Mouse (Mus musculus) midbrain, embryonic 14.5 days (tissue): ENCODE results near the gene Spg21. TPM values are rescaled to one million over a fixed set of nuclear protein-coding genes. Genes with fewer than 3 reads are reported as not detected.

ENCODE experiments used
- ATAC-seq: fragments of 200-750 bp; cut with Nextera tagmentation; 2 replicates; pipeline ENCODE4 v1.8.0; 2017; ENCODE audit warnings: moderate number of reproducible peaks, moderate library complexity; ENCODE audit not compliant: low FRiP score, low TSS enrichment
- DNase-seq: peaks from one replicate; pipeline ENCODE4 v3.0.0-alpha.2; 2015
- H3K27ac ChIP-seq: fragments of 300-500 bp; sonication (generic); replicated peaks from 2 replicates; pipeline ENCODE4 v1.5.1; 2014; ENCODE audit warnings: mild to moderate bottlenecking, low read depth, low read length, moderate library complexity
- H3K27me3 ChIP-seq: fragments of 300-500 bp; sonication (generic); 2 replicates; pipeline ENCODE4 v1.6.1; 2014; ENCODE audit warnings: low read length, control low read depth, mixed read lengths; ENCODE audit not compliant: control insufficient read depth, insufficient read depth
- H3K36me3 ChIP-seq: fragments of 300-500 bp; sonication (generic); 2 replicates; pipeline ENCODE4 v1.6.1; 2014; ENCODE audit warnings: low read length, control low read depth; ENCODE audit not compliant: control insufficient read depth, insufficient read depth
- H3K4me1 ChIP-seq: fragments of 300-500 bp; sonication (generic); 2 replicates; pipeline ENCODE4 v1.6.1; 2014; ENCODE audit warnings: mild to moderate bottlenecking, antibody characterized with exemption, low read length, control low read depth; ENCODE audit not compliant: control insufficient read depth, insufficient read depth
- H3K4me2 ChIP-seq: fragments of 300-500 bp; sonication (generic); 2 replicates; pipeline ENCODE4 v1.6.1; 2014; ENCODE audit warnings: mild to moderate bottlenecking, low read length, moderate library complexity
- H3K4me3 ChIP-seq: fragments of 300-500 bp; sonication (generic); replicated peaks from 2 replicates; pipeline ENCODE4 v1.5.1; 2014; ENCODE audit warnings: low read depth, low read length
- H3K9ac ChIP-seq: fragments of 300-500 bp; sonication (generic); replicated peaks from 2 replicates; pipeline ENCODE4 v1.6.1; 2014; ENCODE audit warnings: mild to moderate bottlenecking, low read length, moderate library complexity
- H3K9me3 ChIP-seq: fragments of 300-500 bp; sonication (generic); 2 replicates; pipeline ENCODE4 v1.6.1; 2016; ENCODE audit warnings: low read length, control low read depth, mixed read lengths; ENCODE audit not compliant: control insufficient read depth
- WGBS: fragments of 180-500 bp; shearing (Covaris S2); extraction: QIAGEN DNeasy Blood & Tissue Kit; methylation state at CpG from one replicate; pipeline ENCODE4 v1.1.7; 2014; 5-methylcytosine and 5-hydroxymethylcytosine counted together
- polyA plus RNA-seq: library from polyadenylated mRNA; unstranded; fragments of >200 nt; fragmentation: Nextera tagmentation; extraction: Ambion mirVana; gene quantifications from 2 replicates; pipeline ENCODE4 v1.2.1, GENCODE M21; 2014

Gene Spg21
- polyA plus RNA-seq, 1 experiment from 2014 or later, result 162 TPM

- DNase-seq (no peak), ATAC-seq (no peak)
- Histone ChIP-seq H3K4me3 (no peak overlapping the region), H3K4me1 (no peaks in the 10 kb centered on the region), H3K36me3 (no peaks in the 10 kb centered on the region), H3K9ac (no peak overlapping the region), H3K27ac (no peak overlapping the region), H3K27me3 (no peaks in the 10 kb centered on the region), H3K9me3 (no peaks in the 10 kb centered on the region), H3K4me2 (no peak overlapping the region)
- 83% methylated on average over 5 of the region's 5 CpGs for WGBS
Measured at GRCm38 (mm10) chr9:65430921-65431320, 29.8 kb upstream of the Spg21 start.

GRCm38 (mm10) chr9:65432236-65432635, 28.5 kb upstream of the Spg21 start:
- peaks cover 6% of the 10 kb centered on the region for H3K4me1 ChIP-seq
- H3K9me3 ChIP-seq, result no peaks in the 10 kb centered on the region
- no peaks in the 10 kb centered on the region for H3K36me3 ChIP-seq
- no peak overlapping the region for H3K4me2 ChIP-seq
- no peak overlapping the region for H3K9ac ChIP-seq
- no peak overlapping the region for H3K4me3 ChIP-seq
- peak; percentile 88 for DNase-seq
- WGBS, result 1% methylated on average over 3 of the region's 3 CpGs
- ATAC-seq, result no peak
- no peaks in the 10 kb centered on the region for H3K27me3 ChIP-seq
- no peak overlapping the region for H3K27ac ChIP-seq

GRCm38 (mm10) chr9:65434140-65434539, 26.6 kb upstream of the Spg21 start:
- DNase-seq (peak; percentile 22), ATAC-seq (no peak)
- no peaks in the 10 kb centered on the region for H3K9me3 ChIP-seq
- no peak overlapping the region for H3K4me3 ChIP-seq
- H3K4me1 ChIP-seq, result peaks cover 6% of the 10 kb centered on the region
- no peaks in the 10 kb centered on the region for H3K27me3 ChIP-seq
- no peak overlapping the region for H3K9ac ChIP-seq
- 64% methylated on average over 5 of the region's 5 CpGs for WGBS
- H3K36me3 ChIP-seq, result peaks cover under 1% of the 10 kb centered on the region; the same call in 1 of the 2 replicates
- no peak overlapping the region for H3K4me2 ChIP-seq
- no peak overlapping the region for H3K27ac ChIP-seq

GRCm38 (mm10) chr9:65435211-65435610, 25.5 kb upstream of the Spg21 start:
- ATAC-seq (no peak; the same call in 1 of the 2 replicates), DNase-seq (no peak)
- H3K9me3 ChIP-seq, result no peaks in the 10 kb centered on the region
- no peak overlapping the region for H3K27ac ChIP-seq
- H3K4me2 ChIP-seq, result peak overlapping the region; percentile 66; the same call in 1 of the 2 replicates
- no peaks in the 10 kb centered on the region for H3K27me3 ChIP-seq
- H3K4me3 ChIP-seq, result peak overlapping the region; percentile 94; the same call in 1 of the 2 replicates
- H3K36me3 ChIP-seq, result peaks cover 6% of the 10 kb centered on the region
- H3K9ac ChIP-seq, result no peak overlapping the region
- peaks cover 6% of the 10 kb centered on the region for H3K4me1 ChIP-seq
- 75% methylated on average over 4 of the region's 4 CpGs for WGBS

- peak within 1 kb of the TSS; percentile 94 for H3K4me3 ChIP-seq
- ATAC-seq, result peak; percentile 84
Measured at GRCm38 (mm10) chr9:65435671-65436301, 25.0 kb upstream of the Spg21 start, which contains the start of gene Mtfmt. TSS of gene Mtfmt (plus strand) at chr9:65435782.

GRCm38 (mm10) chr9:65444692-65445091, 16.1 kb upstream of the Spg21 start:
- H3K4me1 ChIP-seq, result no peaks in the 10 kb centered on the region

More at GRCm38 (mm10) chr9:65435671-65436301, 25.0 kb upstream of the Spg21 start, which contains the start of gene Mtfmt:
- Histone ChIP-seq H3K27ac (peak within 1 kb of the TSS; percentile 63), H3K4me1 (peaks cover 6% of the 10 kb centered on the region), H3K9ac (peak within 1 kb of the TSS; percentile 92), H3K4me2 (peak within 1 kb of the TSS; percentile 66), H3K36me3 (peaks cover 12% of the 10 kb centered on the region), H3K9me3 (no peaks in the 10 kb centered on the region), H3K27me3 (no peaks in the 10 kb centered on the region)
- peak; percentile 97 for DNase-seq
- WGBS, result under 1% methylated on average over 54 of the region's 54 CpGs

GRCm38 (mm10) chr9:65447951-65448350, 12.8 kb upstream of the Spg21 start:
- Histone ChIP-seq H3K36me3 (peaks cover 83% of the 10 kb centered on the region), H3K4me1 (no peaks in the 10 kb centered on the region), H3K9me3 (no peaks in the 10 kb centered on the region), H3K4me2 (no peak overlapping the region), H3K4me3 (no peak overlapping the region), H3K9ac (no peak overlapping the region), H3K27me3 (no peaks in the 10 kb centered on the region), H3K27ac (no peak overlapping the region)
- DNase-seq, result no peak
- WGBS, result 91% methylated on average over 6 of the region's 6 CpGs
- ATAC-seq, result no peak

More at GRCm38 (mm10) chr9:65444692-65445091, 16.1 kb upstream of the Spg21 start:
- H3K9ac ChIP-seq, result no peak overlapping the region
- no peak overlapping the region for H3K4me2 ChIP-seq
- ATAC-seq (no peak), DNase-seq (no peak)
- peaks cover 76% of the 10 kb centered on the region for H3K36me3 ChIP-seq
- 95% methylated on average over 4 of the region's 4 CpGs for WGBS
- H3K4me3 ChIP-seq, result no peak overlapping the region
- no peaks in the 10 kb centered on the region for H3K27me3 ChIP-seq
- H3K9me3 ChIP-seq, result no peaks in the 10 kb centered on the region
- H3K27ac ChIP-seq, result no peak overlapping the region

GRCm38 (mm10) chr9:65458975-65459374, 1.8 kb upstream of the Spg21 start:
- Histone ChIP-seq H3K27me3 (no peaks in the 10 kb centered on the region), H3K9ac (no peak overlapping the region), H3K9me3 (no peaks in the 10 kb centered on the region), H3K4me3 (no peak overlapping the region), H3K4me2 (no peak overlapping the region), H3K27ac (no peak overlapping the region), H3K4me1 (peaks cover 25% of the 10 kb centered on the region), H3K36me3 (no peaks in the 10 kb centered on the region)
- WGBS, result 91% methylated on average over 2 of the region's 2 CpGs
- DNase-seq (no peak), ATAC-seq (no peak)

GRCm38 (mm10) chr9:65460198-65460597, 549 bp upstream of the Spg21 start:
- no peaks in the 10 kb centered on the region for H3K9me3 ChIP-seq
- peaks cover under 1% of the 10 kb centered on the region; the same call in 1 of the 2 replicates for H3K36me3 ChIP-seq
- H3K4me3 ChIP-seq, result peak overlapping the region; percentile 83
- DNase-seq (no peak), ATAC-seq (no peak)
- no peaks in the 10 kb centered on the region for H3K27me3 ChIP-seq
- H3K9ac ChIP-seq, result peak overlapping the region; percentile 80; the same call in 1 of the 2 replicates
- H3K4me2 ChIP-seq, result peak overlapping the region; percentile 82
- H3K4me1 ChIP-seq, result peaks cover 25% of the 10 kb centered on the region
- H3K27ac ChIP-seq, result peak overlapping the region; percentile 91
- 35% methylated on average over 3 of the region's 3 CpGs for WGBS
